Mouse (Mus musculus) induced T-regulatory cell, adult 2 months (primary cell): ENCODE data around the gene Zbtb22.
"Not testable (repeated sequence)": the region's sequence is repeated elsewhere in the genome, so short reads cannot be mapped to it uniquely, and the experiment has no call there.

Experiments
- DNase-seq: peaks from one replicate; pipeline ENCODE4 v3.0.0-alpha.2; 2012; ENCODE audit warnings: low read depth

Zbtb22 gene

DNA sequence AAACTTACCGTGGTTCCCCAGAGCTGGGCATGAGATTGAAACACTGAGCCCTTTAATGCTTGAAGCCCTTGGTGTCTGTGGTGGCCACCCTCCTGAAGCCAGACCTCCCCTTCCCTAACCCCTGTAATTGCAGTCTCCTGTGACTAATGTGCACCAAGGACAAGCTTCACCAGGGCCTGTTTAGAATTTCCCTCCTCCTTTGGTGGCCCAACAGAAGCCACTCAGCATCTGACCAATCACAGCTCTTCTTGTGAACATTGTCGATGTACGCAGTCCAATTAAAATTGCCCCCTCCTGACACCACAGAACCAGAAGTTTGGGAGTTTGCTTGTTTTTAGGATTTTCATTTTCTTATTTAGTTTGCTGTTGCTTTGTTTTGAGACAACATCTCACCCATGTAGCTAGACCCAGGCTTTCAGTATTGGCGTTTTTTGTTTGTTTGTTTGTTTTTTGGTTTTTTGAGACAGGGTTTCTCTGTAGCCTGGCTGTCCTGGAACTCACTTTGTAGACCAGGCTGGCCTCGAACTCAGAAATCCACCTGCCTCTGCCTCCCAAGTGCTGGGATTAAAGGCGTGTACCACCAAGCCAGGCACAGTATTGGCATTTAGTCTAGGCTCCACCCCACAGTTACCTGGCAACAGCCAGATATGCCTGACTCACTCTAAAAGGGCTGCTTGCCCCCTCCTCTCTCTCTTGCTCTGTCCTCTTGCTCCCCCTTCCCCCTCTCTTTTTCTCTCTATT, 11.6 kb upstream of the Zbtb22 start:
- peak; percentile 55 for DNase-seq

DNA sequence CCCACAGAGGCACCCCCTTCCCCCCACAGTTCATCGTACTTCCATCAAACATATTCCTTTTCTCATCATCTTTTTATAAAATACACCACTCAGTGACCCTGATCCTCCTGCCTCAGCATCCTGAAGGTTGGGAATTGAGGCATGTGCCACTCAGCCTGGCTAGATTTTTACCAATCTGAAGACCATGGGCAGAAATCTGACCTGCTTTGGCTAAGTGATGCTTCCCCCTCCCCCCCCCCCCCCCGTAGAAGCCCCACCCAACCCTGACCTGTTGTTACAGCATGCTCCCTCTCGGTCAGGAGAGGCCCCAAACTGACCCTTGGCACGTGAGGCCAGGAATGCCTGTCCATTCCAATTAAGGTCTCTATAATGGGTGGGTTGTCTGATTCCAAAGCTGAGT, 10.9 kb upstream of the Zbtb22 start, which contains the start of gene Platr17:
Gene Platr17 (plus strand): TSS at position 301 of the 400 bp plus-strand sequence.
- not testable (repeated sequence) for DNase-seq

DNA sequence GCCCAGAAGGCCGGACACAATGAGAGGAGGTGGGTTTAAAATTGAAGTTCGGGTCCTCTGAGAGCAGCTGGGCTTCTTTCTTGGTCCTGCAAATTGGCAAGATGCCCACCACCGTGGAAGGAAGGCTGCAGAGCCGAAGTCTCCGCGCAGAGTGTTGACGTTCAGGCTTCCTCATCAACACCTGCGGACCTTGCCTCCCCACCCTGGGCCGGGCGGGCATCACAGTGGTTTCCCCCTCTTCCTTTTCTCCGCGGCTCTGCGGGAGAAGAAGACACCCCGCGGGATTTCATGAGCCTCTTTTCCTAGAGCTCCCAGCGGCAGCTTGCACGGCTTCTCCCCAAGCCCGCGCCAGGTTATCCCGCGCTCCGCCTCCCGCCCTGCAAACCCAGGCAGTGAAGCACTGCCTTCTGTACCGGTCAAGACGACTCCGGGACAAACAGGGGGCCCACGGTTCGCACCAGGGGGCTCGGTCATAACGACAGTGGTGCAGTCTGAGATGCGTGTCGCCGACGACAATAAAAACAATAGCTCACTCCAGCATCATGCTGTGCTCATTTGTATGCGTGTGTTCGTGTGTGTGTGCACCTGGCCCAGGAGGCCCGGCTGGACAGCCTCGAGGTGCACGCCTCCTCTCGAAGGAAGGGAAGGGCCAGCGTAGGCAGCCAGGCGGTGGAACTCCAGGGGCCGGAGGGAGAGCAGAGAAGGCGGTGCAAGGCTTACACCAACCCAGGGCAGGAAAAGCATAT, 7.2 kb upstream of the Zbtb22 start:
- no peak for DNase-seq

DNA sequence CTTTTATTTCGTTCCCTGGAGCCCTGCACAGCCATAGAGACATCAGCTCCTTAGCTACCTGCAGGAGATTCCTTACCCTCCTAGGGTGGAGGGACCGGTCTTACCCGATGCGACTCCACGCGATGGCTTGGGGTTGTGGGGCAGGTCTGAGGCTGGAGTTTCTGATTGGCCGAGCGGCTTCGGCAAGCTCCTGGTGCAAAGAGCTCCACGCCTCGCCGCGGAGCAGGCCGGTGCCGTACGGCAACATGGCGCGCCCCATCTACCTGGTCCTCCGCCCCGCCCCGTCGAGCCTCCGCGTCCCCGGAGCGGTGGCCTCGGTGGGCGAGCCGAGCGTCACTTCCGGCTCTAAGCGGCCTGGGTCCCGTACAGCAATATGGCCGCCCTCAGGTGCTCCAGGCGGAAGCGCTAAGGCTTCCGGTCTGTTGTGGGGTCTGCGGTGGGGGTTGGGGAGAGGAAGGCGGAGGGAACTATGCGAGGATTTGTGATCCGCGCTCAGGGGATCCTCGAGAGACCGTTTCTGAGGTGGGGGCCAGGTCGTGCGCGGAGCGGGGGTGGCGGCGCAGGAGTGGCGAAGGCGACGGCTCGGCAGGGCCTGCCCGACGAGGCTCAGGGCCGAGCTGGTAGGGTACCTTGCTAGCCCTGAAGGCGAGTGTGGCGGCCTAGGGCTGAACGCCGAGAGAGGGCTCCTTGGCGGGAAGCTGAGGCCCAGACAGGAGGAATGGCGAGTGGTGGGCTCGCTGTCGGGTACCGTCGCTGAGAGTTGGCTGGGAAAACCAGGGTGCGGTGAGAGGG, 6.4 kb upstream of the Zbtb22 start, which contains the start of gene Daxx:
Gene Daxx (plus strand): TSS at position 338 of the 792 bp plus-strand sequence.
- DNase-seq, result peak; percentile 98

DNA sequence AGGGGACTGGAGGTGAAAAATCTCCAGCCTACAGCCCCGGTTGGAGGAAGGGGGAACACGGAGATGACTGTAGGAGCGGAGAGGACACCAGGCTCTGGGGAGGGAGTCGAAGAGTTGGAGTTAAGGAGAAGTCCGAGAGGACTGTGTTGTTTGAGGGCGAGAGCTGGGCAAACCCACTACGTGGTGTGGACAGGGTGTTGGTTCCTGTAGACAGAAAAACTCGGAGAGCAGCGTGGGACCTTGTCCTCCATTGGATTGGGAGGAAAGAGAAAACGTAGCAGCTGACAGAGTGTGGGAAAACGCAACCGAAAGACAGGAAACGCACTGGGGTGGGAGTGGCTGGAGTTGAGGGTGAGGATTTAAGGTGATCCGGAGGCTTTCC, 5.8 kb upstream of the Zbtb22 start:
- DNase-seq, result peak; percentile 85

DNA sequence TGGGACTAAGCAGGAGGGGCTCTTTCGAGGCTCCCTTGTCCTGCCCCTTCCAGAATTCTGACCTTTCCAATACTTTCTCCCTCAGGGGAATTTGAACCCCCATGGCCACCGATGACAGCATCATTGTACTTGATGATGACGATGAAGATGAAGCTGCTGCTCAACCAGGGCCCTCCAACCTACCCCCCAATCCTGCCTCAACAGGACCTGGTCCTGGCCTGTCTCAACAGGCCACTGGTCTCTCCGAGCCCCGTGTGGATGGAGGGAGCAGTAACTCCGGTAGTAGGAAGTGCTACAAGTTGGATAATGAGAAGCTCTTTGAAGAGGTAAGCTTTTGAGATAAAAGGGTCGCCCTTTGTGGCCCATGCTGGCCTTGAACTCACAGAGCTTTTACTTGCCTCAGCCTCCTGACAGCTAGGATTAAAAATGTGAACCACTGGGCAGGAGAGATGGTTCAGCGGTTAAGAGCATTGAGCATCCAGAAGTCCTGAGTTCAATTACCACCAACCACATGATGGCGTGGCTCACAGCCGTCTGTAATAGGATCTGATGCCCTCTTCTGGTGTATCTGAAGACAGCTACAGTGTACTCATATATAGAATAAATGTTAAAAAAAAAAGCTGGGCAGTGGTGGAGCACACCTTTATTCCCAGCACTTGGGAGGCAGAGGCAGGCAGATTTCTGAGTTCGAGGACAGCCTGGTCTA, 5.2 kb upstream of the Zbtb22 start:
- DNase-seq, result peak; percentile 79

DNA sequence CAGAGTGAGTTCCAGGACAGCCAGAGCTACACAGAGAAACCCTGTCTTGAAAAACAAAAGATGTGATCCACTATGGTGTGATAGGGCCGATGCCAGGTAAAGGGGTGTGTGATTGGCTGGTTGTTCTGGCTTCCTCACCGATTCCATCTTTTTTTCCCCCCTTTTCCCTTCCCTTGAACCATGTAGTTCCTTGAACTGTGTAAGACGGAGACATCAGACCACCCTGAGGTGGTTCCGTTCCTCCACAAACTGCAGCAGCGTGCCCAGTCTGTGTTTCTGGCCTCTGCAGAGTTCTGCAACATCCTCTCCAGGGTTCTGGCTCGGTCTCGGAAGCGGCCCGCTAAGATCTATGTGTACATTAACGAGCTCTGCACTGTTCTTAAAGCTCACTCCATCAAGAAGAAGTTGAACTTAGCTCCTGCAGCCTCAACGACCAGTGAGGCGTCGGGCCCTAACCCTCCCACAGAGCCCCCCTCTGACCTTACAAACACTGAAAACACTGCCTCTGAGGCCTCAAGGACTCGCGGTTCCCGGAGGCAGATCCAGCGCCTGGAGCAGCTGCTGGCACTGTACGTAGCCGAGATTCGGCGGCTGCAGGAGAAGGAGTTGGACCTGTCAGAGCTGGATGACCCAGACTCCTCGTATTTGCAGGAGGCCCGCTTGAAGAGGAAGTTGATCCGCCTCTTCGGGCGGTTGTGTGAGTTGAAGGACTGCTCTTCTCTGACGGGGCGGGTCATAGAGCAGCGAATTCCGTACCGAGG, 4.5 kb upstream of the Zbtb22 start:
- DNase-seq, result no peak

DNA sequence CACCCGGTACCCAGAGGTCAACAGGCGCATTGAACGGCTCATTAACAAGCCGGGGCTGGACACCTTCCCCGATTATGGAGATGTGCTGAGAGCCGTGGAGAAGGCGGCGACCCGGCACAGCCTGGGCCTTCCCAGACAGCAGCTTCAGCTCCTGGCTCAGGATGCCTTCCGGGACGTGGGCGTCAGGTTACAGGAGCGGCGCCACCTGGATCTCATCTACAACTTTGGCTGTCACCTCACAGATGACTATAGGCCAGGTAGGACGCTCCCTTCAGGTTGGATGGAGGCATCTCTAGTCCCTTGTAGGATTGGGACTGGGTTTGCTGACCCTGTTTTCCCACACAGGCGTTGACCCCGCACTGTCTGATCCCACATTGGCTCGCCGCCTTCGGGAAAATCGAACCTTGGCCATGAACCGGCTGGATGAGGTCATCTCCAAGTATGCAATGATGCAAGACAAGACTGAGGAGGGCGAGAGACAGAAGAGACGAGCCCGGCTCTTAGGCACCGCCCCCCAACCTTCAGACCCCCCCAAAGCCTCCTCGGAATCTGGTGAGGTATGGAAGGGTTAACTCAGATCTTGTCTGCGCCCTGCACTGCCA, 3.8 kb upstream of the Zbtb22 start:
- no peak for DNase-seq

DNA sequence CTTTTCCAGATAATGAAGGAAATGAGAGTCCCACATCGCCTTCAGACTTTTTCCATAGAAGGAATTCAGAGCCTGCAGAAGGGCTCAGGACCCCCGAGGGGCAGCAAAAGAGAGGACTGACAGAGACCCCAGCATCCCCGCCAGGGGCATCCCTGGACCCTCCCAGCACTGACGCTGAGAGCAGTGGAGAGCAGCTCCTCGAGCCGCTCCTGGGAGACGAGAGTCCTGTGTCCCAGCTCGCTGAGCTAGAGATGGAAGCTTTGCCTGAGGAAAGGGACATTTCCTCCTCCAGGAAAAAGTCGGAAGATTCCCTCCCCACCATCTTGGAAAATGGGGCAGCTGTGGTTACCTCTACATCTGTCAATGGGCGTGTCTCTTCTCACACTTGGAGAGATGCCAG, 2.4 kb upstream of the Zbtb22 start:
- DNase-seq, result no peak

DNA sequence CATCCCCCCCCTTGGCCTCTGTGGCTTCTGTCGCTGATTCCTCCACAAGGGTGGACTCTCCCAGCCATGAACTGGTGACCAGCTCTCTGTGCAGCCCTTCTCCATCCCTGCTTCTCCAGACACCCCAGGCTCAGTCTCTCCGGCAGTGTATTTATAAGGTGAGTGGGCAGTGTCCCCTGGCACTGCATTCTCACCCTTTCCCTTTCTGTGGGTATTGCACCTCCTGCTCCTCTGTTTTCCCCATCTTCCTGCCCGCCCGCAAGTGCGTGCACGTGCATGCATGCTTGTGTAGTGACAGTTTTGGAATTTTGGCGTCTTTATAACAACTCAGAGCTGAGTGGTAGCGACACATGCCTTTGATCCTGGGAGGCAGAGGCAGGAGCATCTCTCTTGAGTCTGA, 1.8 kb upstream of the Zbtb22 start:
- DNase-seq, result no peak

DNA sequence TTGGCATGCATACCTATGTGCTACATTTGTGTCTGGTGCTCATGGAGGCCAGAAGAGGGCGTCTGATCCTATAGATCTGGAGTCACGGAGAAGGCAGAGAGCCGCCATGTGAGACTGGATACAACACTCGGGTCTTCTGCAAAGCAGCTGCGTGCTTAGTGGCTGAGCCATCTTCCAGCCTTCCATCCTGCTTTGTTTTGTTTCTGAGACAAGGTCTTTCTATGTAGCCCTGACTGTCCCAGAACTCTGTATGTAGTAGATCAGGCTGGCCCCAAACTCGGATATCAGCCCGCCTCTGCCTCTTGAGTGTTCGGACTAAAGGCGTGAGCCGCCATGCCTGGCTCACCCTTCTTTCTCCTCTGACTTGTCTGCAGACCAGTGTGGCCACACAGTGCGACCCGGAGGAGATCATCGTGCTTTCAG, 724 bp upstream of the Zbtb22 start:
- peak; percentile 54 for DNase-seq

DNA sequence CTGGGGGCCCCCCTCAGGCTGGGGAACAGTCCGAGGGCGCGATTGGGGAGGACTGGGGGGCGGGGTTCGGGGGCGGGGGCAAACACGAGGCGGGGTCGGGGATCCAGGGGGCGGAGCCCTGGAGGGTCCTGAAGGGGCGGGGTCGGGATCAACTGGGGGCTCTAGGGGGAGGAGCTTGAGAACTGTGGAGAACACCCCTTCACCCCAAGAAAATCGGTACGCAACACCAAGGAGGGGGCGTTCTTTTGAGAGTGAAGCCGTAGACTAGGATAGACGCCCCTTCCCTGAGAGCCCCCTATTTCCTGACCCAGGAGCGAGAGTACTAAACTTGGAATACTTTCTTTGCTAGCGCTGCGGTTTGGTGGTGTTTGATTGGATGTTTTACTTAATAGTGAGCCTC, 590 bp downstream of the Zbtb22 start:
- no peak for DNase-seq

DNA sequence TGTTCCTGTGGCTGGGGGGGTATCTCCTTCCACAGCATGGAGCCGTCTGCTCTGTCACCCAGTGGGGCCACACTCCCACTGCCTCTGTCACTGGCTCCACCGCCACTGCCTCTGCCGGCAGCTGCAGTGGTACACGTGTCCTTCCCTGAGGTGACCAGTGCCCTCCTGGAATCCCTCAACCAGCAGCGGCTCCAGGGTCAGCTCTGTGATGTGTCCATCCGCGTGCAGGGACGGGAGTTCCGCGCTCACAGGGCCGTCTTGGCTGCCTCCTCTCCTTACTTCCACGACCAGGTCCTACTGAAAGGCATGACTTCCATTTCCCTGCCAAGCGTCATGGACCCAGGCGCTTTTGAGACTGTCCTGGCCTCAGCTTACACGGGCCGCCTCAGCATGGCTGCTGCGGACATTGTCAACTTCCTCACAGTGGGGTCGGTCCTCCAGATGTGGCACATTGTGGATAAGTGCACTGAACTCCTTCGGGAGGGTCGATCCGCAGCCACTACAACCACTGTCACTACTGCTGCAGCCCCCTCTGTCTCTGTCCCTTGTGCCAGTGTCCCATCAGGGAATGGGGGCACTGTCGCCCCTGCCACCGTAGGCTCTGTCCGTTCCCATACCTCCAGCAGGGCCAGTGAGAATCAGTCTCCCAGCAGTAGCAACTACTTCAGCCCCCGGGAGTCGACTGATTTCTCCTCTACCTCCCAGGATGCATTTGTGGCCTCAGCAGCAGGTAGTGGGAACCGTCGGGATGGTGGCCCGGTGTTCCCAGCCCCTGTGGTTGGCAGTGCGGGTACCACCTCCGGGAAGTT, 1.3 kb downstream of the Zbtb22 start:
- no peak for DNase-seq

DNA sequence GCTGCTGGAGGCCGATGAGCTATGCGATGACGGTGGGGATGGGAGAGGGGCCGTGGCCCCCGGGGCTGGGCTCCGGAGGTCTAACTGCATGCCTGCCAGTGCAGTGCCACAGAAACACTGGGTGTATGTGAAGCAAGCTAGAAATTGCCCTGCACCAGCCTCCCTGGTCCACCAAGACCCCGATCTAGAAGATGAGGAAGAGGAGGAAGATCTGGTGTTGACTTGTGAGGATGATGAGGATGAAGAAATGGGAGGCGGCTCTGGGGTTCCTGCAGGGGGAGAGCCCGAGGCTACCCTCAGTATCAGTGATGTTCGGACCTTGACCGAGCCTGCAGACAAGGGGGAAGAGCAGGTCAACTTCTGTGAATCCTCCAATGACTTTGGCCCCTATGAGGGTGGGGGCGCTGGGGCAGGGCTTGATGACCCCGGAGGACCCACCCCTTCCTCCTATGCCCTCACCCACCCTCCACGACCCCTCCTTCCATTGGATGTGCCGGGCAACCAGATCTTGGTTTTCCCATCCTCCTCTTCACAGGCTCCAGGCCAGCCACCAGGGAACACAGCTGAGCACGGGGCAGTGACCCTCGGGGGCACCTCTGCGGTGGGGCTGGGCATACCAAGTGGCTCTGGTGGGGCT, 2.1 kb downstream of the Zbtb22 start:
- no peak for DNase-seq

DNA sequence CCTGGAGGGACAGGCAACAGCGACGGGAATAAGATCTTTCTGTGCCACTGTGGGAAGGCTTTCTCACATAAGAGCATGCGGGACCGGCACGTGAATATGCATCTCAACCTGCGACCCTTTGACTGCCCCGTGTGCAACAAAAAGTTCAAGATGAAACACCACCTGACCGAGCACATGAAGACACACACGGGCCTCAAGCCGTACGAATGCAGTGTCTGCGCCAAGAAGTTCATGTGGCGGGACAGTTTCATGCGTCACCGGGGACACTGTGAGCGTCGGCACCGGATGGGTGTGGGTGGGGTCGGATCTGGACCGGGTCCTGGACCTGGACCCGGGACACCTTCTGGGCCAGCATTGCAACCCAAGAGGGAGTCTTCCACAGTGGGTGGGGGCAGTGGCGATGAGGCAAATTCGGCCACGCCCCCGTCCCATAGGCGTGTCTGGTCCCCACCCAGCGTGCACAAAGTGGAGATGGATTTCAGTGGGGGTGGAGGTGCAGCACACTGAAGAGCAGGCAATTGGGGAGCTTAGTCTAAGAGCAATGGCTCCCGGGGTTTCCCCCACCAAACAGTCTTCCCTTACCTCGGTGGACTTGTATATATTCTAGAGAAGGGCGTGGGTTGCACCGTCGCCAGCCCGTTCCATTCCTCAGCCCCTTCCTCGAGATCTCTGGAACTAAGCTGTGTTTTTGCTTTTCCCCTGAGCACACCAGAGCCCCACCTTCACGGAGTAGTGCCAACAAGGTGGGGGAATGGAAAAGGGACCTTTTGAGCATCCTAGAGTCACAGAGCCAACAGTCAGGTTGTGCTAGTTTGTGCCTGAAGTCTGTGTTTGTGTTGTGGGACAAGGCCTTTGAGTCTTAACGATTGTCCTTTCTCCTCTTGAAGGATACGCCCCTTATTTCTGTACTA, 2.8 kb downstream of the Zbtb22 start:
- peak; percentile 80 for DNase-seq

DNA sequence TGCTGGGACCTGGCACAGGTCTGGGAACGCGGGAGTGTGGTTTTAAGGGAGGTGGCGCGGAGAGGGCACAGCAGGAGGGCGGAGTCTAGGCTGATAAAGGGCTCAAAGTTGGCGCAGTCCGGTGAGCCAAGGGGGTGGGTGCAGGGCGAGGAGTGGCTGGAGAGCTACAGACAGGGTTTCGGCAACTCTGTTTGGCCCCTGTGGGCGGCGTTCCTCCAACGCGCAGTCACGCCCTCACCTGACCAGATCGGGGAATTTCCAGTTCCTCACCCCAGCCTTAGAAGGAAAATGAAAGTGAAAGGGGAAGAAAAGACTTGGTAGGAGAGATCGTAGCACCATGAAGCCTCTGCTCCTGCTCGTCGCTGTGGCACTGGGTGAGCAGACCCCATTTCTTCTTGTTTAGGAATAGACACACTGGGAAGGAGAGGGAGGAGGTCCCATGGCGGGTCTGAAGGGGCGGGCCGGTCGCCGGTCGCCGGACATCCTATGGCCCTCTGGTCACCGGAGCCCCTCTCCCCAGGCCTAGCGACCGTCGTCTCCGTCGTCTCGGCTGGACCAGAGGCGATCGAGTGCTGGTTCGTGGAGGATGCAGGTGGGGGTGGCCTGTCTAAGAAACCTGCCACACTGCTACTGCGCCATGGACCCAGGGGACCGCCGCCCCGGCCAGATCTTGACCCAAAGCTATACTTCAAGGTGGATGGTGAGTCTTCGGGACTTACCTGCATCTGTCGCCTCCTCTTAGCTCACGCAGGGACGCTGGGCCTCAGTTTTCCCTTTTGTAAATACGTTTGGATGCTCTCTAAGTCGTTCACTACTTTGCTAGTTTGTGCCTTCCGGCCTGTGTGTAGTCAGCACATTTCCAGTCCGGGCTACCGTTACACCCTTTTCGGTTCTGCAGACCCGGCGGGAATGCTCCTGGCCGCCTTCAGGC, 3.9 kb downstream of the Zbtb22 start:
- DNase-seq, result peak; percentile 96
